Comparison of ENCODE assay signal across 8 mouse cellular contexts in the genomic region with DNA sequence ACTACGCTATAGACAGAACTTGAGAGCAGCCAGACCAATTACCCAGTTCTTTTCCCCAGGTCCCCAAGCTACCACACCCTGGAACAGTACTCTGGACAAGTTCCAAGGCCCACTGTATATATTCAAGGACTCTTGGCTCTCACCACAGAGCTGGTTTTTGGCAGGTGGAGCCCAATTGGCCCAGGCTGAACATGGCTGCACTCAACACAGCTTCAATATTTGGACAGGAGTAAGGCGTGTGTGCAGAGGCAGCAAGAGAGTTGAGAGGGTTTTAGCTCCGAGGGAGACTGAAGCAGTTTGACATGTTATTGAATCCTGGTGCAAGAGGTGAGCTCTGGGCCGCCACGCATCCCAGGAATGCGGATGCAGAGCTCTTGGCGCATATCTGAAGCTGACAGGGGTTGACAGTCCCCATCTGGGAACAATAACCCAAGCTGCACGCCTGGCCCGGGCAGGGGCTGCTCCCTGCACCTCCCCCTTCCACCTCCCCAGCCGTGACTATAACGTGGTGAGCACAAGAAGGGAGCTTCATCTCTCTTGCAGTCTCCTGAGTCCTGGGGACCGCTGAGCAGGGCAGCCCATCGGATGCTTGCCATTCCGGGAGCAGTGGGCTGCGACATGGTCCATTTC. TPM values are rescaled to one million over a fixed set of nuclear protein-coding genes. Genes with fewer than 3 reads are reported as not detected.
DNase-seq lines count a peak whose midpoint lies in the region; ATAC-seq lines count a peak whose summit lies in the region.
"Had no signal": no experiment of that assay in that cellular context is flagged by ENCODE, and none has a peak within 500 bp of the region (broad histone marks: within the 10 kb centered on the region; RNA-seq: fewer than 3 reads in every experiment).

No protein-coding gene starts in this region.

- intact Hi-C loops in heart, postnatal 10 days (cut with DNase I) = no loop called here

- H3K9me3 ChIP-seq in embryonic facial prominence, embryonic 10.5 days = no peaks in the 10 kb centered on the region
- no peaks in the 10 kb centered on the region for H3K9me3 ChIP-seq in midbrain, embryonic 16.5 days (replicated peaks; ENCODE audit: control insufficient read depth, low read length, poor library complexity, severe bottlenecking)

- peak overlapping the region; percentile 45 for H3K4me2 ChIP-seq in midbrain, embryonic 16.5 days (ENCODE audit: low read length)

- H3K27me3 ChIP-seq in embryonic facial prominence, embryonic 10.5 days (replicated peaks; ENCODE audit: low read depth, poor library complexity, severe bottlenecking) = no peaks in the 10 kb centered on the region
- H3K27me3 ChIP-seq in midbrain, embryonic 16.5 days (ENCODE audit: control insufficient read depth, insufficient read depth, low read depth, low read length) = no peaks in the 10 kb centered on the region

- H3K4me3 ChIP-seq in embryonic facial prominence, embryonic 10.5 days = peak overlapping the region; percentile 51
- peak overlapping the region; percentile 9; the same call in 1 of the 2 replicates for H3K4me3 ChIP-seq in midbrain, embryonic 16.5 days (ENCODE audit: low read depth, low read length)

- H3K4me1 ChIP-seq in embryonic facial prominence, embryonic 10.5 days = peaks cover 72% of the 10 kb centered on the region
- peaks cover 10% of the 10 kb centered on the region for H3K4me1 ChIP-seq in midbrain, embryonic 16.5 days (ENCODE audit: control insufficient read depth, insufficient read depth, low read length)

- ATAC-seq in midbrain, embryonic 16.5 days = peak; percentile 71

- WGBS in embryonic facial prominence, embryonic 10.5 days = 12% methylated on average over 15 of the region's 15 CpGs
- WGBS in midbrain, embryonic 16.5 days = 13% methylated on average over 15 of the region's 15 CpGs

- DNase-seq in ZHBTc4 (ENCODE audit: low read depth, low spot score) = peak; percentile 71
- peak; percentile 93 for DNase-seq in embryonic facial prominence, embryonic 10.5 days (ENCODE audit: low spot score)
- peak; percentile 77 to 79 for DNase-seq in heart, postnatal 10 days
- peak; percentile 79 to 86 for DNase-seq in kidney, postnatal 4 days
- DNase-seq in thymus, postnatal 14 days = no peak
- no peak for DNase-seq in layer of hippocampus, adult 11-12 months (ENCODE audit: low spot score)

- H3K36me3 ChIP-seq in embryonic facial prominence, embryonic 10.5 days (replicated peaks) = no peaks in the 10 kb centered on the region
- no peaks in the 10 kb centered on the region for H3K36me3 ChIP-seq in midbrain, embryonic 16.5 days (ENCODE audit: control insufficient read depth, insufficient read depth, low read length)

- H3K27ac ChIP-seq in embryonic facial prominence, embryonic 10.5 days (replicated peaks) = peak overlapping the region; percentile 89
- no peak overlapping the region; the same call in 1 of the 2 replicates for H3K27ac ChIP-seq in midbrain, embryonic 16.5 days (ENCODE audit: low read length)
- H3K27ac ChIP-seq: macrophage had no signal

- H3K9ac ChIP-seq in midbrain, embryonic 16.5 days (ENCODE audit: low read depth, low read length) = peak overlapping the region; percentile 26; the same call in 1 of the 2 replicates

RNA-seq across cellular contexts. Expression of a gene that starts 33.7 kb away (rescaled TPM):
- 46.3 and 58.0 TPM in 2 replicates for polyA plus RNA-seq in embryonic facial prominence, embryonic 10.5 days (2016; fragmentation: Nextera tagmentation; extraction: Ambion mirVana)
- 10 to 100 TPM; 46.0 to 59.9 TPM for total RNA-seq in heart, postnatal 10 days (2021)
- polyA plus RNA-seq in midbrain, embryonic 16.5 days (2015; fragmentation: Nextera tagmentation; extraction: Ambion mirVana) = 11.3 and 12.4 TPM in 2 replicates
- polyA plus RNA-seq: macrophage had no signal

Comparison
In these comparisons a context has a peak if more than half of its experiments do, and no peak if none do; other contexts are left out.
1. DNase-seq: peak in ZHBTc4 (single experiment), embryonic facial prominence, embryonic 10.5 days (single experiment), heart, postnatal 10 days (2 of 2) and kidney, postnatal 4 days (2 of 2); none in thymus, postnatal 14 days (single experiment) and layer of hippocampus, adult 11-12 months (single experiment).